Mouse (Mus musculus): ENCODE measurements at regions not wholly inside any gene's neighbourhood (a gene's known extent, or its start where the extent isn't known, plus 50 kb on each side); places are given as distances from the start of the nearest gene placed in this dataset.

GRCm38 (mm10) chr7:69810873-69811272 lies 555.7 kb downstream of the Nr2f2 start:
- peak; percentile 7 for DNase-seq

DNA sequence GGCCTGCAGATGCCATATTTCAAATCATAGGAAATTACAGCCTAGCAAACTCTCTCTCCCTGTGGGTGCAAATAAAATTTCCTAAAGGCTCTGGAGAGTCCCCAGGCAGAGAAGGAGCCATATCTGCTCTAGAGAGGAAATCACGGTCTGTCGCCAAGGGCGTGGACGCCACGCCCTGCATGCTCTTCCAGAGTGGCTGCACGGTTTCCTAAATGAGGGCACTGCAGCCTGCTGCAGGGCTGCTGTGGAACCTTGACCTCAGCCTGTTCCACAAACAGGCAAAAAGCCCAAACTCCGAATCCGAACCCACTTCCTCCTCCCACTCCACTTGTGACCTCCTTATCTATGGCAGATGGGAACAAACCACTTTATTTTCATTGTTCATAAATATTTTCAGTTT lies 559.3 kb downstream of the Nr2f2 start:
- no peak for DNase-seq

DNA sequence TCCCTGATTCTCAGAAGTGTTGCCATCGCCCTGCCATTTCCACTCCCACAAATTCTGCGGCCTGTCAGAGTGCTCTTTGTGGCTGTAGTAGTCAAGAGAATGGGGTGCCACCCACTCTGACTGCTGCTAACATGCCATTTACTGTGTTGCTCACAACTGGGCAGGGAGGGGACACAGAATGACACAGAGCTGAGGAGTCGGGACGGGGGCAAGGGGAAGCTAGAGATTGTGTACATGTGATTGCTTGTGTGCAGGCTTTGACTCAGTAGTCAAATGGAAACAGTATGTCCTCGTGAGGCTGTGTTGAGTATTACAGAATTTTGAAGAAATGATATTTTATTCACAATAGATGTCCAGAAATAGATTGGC lies 595.6 kb downstream of the Nr2f2 start:
- no peak for DNase-seq

- no peak for DNase-seq
These were observed 596.1 kb downstream of the Nr2f2 start for GRCm38 (mm10) chr7:69770313-69770979.

- DNase-seq = no peak
These were observed 600.1 kb downstream of the Nr2f2 start for GRCm38 (mm10) chr7:69766451-69766850.

DNA sequence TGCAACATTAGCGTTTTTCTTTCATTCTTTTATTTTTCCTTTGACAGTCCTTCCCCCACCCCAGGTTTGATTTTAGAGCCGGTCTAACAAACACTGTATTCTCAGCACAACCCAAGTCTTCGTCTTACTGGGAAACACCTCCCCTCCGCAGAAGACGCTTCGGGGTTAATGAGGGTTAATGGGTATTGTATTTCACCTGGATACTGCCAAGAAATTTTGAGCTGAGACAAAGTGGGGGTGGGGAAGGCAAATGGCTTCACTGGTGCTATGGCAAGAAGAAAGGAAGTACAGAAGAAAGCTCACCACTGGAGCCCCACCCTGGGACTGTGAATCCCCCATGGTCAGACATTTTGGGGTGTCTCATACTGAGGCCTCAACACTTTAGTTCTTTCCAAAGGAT lies 626.0 kb downstream of the Nr2f2 start:
- no peak for DNase-seq

GRCm38 (mm10) chr7:69738998-69739397 lies 627.5 kb downstream of the Nr2f2 start:
- no peak for DNase-seq

GRCm38 (mm10) chr7:69715081-69715480 lies 651.5 kb downstream of the Nr2f2 start:
- no peak for DNase-seq

- no peak for DNase-seq
These were observed 696.3 kb downstream of the Nr2f2 start for GRCm38 (mm10) chr7:69670211-69670610.

- no peak for DNase-seq
These were observed 711.0 kb downstream of the Nr2f2 start for GRCm38 (mm10) chr7:69655583-69655982.

GRCm38 (mm10) chr7:69645449-69645848 lies 721.1 kb downstream of the Nr2f2 start:
- no peak for DNase-seq

DNA sequence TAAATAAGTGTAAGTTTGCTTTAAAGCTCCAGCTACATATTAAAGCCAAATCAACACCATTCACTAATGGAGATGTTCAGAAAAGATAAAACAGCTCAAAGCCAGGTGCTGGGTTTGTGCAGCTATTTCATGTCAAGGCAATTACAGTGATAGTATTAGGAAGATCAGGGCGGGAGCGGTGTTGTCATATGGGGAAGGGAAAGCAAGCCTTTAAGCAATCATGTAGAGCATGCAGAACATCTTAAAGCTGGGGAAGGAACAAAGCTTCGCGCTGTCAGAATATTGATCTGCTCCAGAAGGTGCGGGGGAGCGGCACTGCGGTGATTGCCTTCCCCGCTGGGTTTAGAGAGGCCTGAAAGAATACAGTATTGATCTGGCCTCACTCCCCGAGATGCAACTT lies 724.9 kb downstream of the Nr2f2 start:
- no peak for DNase-seq

- no peak for DNase-seq
These were observed 766.7 kb downstream of the Nr2f2 start for GRCm38 (mm10) chr7:69599866-69600265.

GRCm38 (mm10) chr7:69585716-69586115 lies 780.8 kb downstream of the Nr2f2 start:
- no peak for DNase-seq

GRCm38 (mm10) chr7:69585131-69585530 lies 781.4 kb downstream of the Nr2f2 start:
- no peak for DNase-seq

- DNase-seq = no peak
These were observed 782.0 kb downstream of the Nr2f2 start for GRCm38 (mm10) chr7:69584516-69584915.

GRCm38 (mm10) chr7:69583901-69584300 lies 782.6 kb downstream of the Nr2f2 start:
- DNase-seq = no peak

- DNase-seq = no peak
These were observed 784.9 kb downstream of the Nr2f2 start for GRCm38 (mm10) chr7:69581668-69582067.

DNA sequence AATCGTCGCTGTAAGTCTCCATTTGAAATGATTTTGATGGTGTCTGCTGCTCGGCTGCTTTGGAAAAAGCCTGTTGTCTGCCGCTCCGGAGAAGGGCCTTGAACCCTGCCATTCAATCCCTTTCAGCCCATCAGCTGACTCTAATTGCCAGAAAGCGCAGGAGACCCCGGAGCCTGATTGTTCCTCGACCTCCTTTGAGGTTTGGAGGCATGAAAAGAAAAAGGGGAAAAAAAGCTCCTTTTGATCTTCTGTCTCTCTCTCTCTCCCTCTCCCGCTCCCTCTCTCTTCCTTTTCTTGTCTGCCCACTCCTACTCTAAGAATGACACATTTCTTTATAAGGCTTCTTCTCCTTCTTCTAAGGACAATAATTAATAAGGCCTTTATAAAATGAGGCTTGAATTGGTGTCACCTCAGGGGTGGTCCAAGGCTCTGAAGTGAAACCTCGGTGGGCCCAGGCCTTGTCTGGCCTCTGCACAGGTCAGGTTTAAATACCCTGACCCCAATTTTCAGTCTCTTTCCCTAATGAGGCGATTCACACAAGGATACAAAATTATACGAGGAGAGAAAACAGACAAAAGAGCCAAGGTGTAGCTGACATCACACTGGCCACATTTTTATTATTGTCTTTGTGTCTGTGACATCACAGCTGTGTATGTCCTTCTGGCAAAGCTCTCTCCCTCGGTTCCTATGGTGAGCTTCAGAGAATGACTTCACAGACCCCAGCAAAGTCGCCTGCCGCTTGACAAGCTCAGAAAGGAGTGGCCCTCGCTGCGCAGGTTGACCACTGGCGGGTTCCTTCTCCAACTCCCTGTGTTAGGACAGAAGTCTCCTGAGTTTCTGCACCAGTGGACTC lies 787.4 kb downstream of the Nr2f2 start:
- no peak for DNase-seq

- no peak for DNase-seq
These were observed 788.8 kb downstream of the Nr2f2 start for GRCm38 (mm10) chr7:69577754-69578153.

DNA sequence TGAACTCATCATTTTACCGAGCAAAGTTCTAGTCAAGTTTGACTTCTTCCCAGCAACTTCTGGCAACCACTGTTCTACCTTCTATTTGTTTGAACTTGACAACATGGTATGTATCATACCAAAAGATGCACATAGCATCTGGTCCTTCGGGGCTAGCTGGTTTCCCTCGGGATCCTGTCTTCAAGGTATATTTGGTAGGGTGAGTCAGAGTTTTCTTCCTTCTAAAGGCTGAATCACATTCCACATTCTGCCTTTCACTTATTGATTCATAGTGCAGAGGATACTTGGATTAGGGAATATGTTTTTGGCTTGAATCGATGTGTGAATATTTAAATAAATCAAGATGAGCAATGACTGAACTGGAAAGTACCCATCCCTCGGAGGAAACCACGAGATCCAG lies 789.9 kb downstream of the Nr2f2 start:
- no peak for DNase-seq

DNA sequence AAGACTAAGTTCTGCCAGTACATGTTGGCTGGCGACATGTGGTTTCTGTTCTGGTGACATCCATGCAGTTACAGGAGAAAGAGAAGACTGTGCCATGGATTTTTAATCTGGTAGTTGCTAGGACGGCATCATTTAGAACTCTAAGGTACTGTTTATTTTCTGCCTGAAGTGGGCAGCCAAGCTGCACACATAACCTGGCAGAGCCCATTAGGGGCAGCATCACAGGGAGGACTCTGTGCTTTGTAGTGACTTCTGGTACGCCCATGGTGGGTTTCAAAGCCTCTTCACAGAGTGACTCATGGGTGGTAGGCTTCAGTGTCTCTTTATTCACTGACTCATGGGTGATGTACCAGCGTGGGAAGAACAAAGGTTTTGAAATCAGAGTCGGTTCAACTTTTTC lies 792.8 kb downstream of the Nr2f2 start:
- DNase-seq = no peak

GRCm38 (mm10) chr7:69572626-69573394 lies 793.7 kb downstream of the Nr2f2 start:
- DNase-seq = no peak

DNA sequence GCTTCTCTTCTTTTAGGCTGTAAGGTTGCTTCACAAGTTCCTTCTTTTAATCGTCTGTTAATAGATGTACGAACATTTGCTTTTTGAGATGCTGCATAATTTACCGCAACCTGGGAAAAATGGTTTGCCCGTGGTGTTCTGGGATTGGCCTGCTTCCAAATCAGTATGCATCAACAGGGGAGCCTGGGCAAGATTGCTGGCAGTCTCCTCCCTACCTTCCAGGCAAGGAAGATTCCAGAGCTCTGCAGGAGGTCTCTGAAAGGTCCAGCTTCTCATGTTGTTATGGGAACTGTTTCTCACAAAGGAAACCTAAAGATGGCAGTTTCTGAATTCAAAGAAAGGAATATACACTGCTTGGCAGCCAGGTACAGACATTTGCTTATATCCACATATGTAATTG lies 799.6 kb downstream of the Nr2f2 start:
- no peak for DNase-seq

Measured in right cerebral cortex, postnatal 25 days (tissue).